ENCODE assay signal across 24 mouse cellular contexts in the genomic region with DNA sequence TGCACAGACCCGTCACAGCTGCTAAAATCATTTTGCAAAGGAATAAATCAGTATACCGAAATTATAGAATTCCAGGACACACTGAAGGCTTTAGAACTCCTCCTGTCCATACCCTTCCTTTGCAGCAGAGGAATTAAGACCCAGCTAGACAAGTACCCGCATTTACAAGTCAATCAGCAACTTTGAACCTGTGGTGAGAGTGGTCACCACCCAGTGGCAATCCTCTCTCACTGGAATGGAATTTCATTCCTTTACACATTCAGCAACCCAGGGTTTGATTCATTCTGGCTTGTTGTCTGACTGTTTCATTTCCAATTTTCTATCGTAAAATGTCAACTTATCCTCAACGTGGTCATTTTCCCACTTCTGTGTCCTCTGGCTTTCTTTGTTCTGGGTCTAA.
"Had no signal": no experiment of that assay in that cellular context is flagged by ENCODE, and none has a peak within 500 bp of the region (broad histone marks: within the 10 kb centered on the region; RNA-seq: fewer than 3 reads in every experiment).

No protein-coding gene starts in this region.

- H3K27ac ChIP-seq: gastrocnemius, adult 2 months; heart, adult 2 months; hindbrain, embryonic 13.5 days; hindbrain, embryonic 15.5 days; hindbrain, postnatal 0 days; layer of hippocampus, adult 2 months; left cerebral cortex, adult 2 months; limb, embryonic 10.5 days; limb, embryonic 12.5 days; liver, embryonic 13.5 days had no signal

- H3K4me2 ChIP-seq: heart, embryonic 12.5 days; hindbrain, embryonic 13.5 days; hindbrain, embryonic 15.5 days; limb, embryonic 12.5 days; liver, embryonic 11.5 days; liver, embryonic 13.5 days had no signal

- H3K9me3 ChIP-seq: heart, embryonic 12.5 days; hindbrain, embryonic 13.5 days; hindbrain, embryonic 15.5 days; limb, embryonic 10.5 days; limb, embryonic 12.5 days; liver, embryonic 13.5 days had no signal

- H3K4me1 ChIP-seq: liver, embryonic 13.5 days had no signal

- H3K4me3 ChIP-seq: gastrocnemius, adult 2 months; heart, adult 2 months; heart, embryonic 12.5 days; hindbrain, embryonic 13.5 days; hindbrain, embryonic 15.5 days; layer of hippocampus, adult 2 months; left cerebral cortex, adult 2 months; limb, embryonic 10.5 days; limb, embryonic 12.5 days; liver, embryonic 13.5 days had no signal

- ATAC-seq: hindbrain, postnatal 0 days; intestine, embryonic 16.5 days had no signal

- DNase-seq: gastrocnemius, adult 2 months; gastrocnemius, postnatal 10 days; gastrocnemius, postnatal 36 days; heart, adult 2 months; heart, postnatal 10 days; heart, postnatal 36 days; kidney, adult 11 months; kidney, adult 2 months; kidney, adult 9 months; kidney, postnatal 10 days; kidney, postnatal 25 days; kidney, postnatal 4 days; liver; liver, embryonic 13.5 days had no signal

- H3K27me3 ChIP-seq: hindbrain, embryonic 13.5 days; hindbrain, embryonic 15.5 days; liver, embryonic 13.5 days had no signal

- H3K9ac ChIP-seq: heart, embryonic 12.5 days; hindbrain, embryonic 13.5 days; hindbrain, embryonic 15.5 days; limb, embryonic 12.5 days; liver, embryonic 13.5 days had no signal

- H3K36me3 ChIP-seq: heart, embryonic 12.5 days; hindbrain, embryonic 13.5 days; hindbrain, embryonic 15.5 days; limb, embryonic 10.5 days; limb, embryonic 12.5 days; liver, embryonic 13.5 days had no signal
